Mouse (Mus musculus) MEL-GATA-1-ER (cell line): ENCODE data around the gene Pecam1.
"Not testable (repeated sequence)": the region's sequence is repeated elsewhere in the genome, so short reads cannot be mapped to it uniquely, and the experiment has no call there.

Source experiments
- DNase-seq: peaks from one replicate; pipeline ENCODE4 v3.0.0-alpha.2; 2012; ENCODE audit warnings: low read depth; ENCODE audit errors: extremely low read depth

Pecam1 gene

DNA sequence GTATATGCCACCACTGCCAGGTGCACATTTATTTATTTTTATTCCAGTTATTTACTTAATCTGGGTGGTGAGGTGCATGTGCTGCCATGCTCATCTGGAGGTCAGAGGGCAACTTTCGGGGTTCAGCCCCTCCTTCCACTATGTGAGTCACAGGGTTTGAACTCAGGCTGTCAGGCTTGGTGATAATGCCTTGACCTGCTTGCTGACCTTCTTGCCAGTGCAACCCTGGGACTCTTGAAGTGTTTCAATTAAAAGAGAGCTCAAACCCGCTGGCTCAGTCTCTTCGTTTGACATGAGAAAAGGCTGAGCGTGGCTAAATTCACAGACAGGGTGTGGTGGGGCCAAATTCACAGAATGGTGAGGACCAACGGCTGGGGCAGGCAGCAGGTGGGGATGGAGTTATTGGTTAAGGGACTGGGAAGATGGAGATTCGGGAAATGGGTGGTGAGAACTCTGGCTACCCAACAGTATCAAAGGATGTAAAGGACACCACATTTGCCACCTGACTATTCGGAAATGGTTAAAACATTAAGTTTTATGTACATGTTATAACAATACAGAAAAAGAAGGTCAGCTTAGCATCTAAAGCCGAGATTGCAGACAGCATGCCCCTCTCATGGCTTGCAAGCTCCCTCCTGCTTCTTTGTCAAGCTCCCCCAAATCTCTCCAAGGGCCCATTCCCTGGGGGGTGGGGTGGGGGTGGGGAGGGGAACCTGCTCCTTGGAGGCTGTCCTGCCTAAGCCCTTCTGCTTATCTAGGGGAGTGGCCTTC is 81.1 kb downstream of the Pecam1 start:
- DNase-seq, result no peak

DNA sequence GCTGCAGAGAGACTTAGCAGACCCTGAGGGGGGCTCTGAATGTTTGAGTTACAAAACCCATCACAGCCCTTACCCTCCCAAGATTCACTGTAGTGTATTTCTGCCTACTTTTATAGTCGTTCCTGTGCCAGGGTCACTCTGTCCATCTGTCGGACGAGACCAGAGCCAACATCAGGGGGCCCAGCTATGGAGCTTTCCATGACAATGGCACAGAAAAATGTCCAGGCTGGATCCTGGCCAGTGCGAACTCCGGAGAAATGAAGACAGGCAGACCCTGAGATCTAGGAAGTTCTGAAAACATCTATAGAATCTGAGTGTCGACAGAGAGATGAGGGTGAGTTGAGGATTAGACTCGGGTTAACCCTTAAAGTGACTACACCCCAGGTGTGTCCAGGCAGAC is 82.1 kb downstream of the Pecam1 start:
- DNase-seq, result no peak

DNA sequence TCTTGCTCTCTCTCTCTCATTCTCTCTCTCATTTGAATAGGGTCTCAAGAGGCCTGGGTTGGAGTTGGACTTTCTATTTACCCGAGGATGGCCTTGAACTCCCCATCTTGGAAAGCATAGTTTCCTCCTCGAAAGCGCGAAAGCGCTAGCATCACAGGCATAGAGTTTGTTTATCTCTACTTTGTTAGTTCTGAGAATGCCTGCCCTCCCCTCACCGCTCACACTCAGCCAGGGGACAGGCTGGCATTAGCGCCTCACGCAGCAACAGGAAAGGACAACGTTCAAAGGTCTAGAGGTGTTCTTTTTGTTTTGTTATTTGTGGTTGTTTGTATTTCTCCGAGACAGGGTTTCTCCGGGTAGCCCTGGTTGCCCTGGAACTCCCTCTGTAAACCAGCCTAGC is 82.6 kb downstream of the Pecam1 start:
- no peak for DNase-seq

DNA sequence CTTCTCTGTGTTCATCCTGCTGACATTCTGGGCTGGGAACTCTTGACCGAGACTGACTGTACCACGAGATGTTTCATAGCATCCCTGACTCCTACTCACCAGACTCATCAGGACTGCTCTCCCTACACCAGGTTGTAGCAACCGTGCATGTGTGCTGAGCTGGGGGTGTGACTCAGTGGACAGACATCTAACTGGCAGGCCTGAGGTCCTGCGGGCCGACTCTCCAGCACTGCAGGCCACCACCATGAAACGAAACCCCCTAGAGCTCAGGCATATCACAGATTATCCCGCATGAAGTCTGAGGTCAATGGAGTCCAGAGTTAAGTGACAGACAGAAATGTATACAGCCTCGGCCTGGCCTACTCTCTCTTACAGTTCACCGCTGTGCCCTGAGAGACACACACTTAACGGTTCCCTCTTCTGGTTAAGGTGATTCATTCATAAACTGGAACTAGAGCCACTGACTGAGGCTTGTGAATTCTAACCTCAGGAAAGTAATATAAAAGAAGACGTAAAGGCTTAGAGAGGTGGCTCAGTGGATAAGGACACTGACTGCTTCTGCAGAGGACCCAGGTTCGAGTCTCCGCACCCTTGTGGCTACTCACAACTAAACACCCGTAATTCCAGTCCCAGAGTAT is 83.8 kb downstream of the Pecam1 start:
- DNase-seq, result no peak

DNA sequence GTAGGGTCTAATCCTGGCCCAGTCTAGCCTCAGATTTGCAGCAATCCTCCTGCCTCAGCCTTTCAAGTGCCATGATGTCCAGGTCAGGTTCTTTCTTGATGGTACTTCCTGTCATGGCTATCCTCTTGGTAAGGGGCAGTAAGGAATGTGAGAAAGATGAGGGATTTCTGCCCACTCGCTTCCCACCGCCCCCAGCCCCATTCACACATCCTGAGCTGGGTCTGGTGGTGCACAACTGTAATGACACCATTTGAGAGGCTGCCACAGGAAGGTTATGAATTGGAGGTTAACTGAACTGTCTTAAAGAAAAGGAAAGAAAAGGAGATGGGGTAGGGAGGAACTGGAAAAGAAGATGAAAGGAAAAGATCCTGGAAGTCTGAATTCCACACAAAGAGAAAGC is 84.6 kb downstream of the Pecam1 start:
- no peak for DNase-seq

DNA sequence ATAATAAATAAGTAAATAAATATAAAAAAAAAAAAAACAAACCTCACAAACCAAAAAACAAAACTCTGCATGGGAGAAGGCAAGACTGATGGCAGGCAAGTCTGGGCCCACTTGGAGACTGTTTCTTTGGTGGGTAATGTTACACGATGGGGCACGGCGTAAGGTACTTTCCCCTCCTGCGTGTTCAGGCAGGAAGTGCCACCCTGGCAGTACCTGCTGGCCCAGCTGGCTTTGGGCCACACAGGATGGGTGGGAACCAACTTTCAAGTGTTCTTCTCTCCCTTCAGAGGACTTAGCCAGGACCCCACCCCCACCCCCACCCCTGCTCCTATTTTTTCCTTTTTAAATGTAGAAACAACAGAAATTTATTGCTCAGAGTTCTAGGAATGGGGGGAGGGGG is 85.1 kb downstream of the Pecam1 start:
- no peak for DNase-seq

DNA sequence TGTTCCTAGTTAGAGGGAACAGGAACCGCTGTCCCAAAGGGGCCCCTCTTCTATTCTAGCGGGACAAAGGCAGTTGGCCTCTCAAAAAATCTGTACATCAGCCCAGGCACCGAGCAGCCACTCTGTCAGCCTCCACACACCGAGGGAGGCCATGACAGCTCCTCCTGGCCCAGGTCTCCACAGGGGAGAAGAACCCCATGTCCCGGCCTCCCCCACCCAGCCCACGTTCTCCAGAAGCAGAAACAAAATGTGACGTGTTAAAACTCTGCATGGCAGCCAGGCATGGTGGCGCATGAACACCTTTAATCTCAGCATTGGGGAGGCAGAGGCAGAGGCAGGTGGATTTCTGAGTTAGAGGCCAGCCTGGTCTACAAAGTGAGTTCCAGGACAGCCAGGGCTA is 85.7 kb downstream of the Pecam1 start:
- DNase-seq, result no peak

DNA sequence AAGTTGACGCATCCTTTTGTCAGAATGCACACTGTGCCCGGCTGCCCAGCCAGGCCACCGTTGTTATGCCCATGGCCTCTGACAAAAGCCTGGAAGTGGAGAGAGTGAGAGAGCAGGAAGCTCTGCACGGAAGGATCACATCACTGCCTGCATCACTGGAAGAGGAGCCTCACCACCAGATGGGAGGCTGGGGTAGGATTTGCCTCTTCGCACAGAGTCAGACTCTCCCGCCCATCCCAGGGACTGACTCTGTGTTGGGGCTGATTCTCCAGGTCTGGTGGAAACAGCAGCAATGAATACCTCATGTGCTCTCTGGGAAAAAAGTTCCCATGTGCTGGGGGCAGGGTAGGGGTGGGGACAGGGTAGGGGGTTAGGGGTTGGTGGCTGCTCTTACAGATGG is 86.6 kb downstream of the Pecam1 start:
- DNase-seq, result no peak

DNA sequence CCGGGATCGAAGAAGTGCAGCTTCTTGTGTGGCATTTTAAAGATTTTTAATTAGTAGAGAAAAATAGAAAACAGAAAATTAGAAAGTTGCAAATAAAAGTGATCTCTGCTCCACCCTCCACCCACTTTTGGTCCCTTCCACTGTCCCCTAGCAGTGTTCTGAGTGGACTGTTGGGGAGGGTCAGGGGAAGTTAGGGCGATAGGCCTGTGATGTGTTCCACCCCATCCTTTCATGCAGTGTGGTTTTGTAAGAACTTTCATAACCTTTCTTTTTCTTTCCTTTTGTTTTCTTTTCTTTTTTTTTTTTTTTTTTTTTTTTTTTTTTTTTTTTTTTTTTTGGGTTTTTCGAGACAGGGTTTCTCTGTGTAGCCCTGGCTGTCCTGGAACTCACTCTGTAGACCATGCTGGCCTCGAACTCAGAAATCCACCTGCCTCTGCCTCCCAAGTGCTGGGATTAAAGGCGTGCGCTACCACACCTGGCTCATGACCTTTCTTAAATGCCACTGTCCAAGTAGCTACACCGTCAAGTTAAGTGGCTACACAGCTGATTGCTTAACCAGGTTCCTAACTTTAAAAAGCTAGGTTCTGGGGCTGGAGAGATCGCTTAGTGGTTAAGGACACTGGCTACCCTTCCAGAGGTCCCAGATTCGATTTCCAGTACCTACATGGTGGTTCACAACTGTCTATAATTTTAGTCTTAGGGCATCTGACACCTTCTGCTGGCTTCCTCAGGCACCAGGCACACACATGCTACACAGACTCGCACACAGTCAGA is 87.6 kb downstream of the Pecam1 start:
- DNase-seq, result no peak

DNA sequence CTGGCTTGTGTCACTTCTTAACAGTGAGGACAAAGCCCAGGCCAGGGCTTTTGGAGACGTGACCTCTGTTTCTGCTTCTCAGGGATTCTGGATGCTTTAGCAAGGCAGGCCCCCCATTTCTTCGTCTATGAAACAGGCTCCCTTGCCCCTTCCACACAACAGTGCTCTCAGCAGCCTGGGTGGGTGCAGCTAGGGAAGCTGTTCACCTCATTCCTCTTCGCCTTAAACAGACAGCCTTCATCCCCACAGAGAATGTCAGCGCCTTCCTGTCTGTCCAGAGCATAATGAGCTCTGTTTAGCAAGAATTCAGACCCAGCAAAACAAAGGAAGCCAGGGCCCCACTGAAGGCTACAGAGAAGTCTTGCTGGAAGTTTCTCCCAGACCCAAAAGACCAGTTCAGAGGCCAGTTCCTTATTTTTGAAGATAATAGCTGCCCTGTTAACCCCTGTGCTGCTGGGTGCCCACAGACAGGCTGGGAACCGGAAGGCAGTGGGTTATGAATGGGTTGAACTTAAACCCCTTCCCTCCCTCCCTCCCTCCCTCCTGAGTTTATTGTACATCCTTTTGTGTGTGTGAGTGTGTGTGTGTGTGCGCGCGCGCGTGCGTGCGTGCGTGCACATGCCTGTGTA is 89.9 kb downstream of the Pecam1 start:
- no peak for DNase-seq

DNA sequence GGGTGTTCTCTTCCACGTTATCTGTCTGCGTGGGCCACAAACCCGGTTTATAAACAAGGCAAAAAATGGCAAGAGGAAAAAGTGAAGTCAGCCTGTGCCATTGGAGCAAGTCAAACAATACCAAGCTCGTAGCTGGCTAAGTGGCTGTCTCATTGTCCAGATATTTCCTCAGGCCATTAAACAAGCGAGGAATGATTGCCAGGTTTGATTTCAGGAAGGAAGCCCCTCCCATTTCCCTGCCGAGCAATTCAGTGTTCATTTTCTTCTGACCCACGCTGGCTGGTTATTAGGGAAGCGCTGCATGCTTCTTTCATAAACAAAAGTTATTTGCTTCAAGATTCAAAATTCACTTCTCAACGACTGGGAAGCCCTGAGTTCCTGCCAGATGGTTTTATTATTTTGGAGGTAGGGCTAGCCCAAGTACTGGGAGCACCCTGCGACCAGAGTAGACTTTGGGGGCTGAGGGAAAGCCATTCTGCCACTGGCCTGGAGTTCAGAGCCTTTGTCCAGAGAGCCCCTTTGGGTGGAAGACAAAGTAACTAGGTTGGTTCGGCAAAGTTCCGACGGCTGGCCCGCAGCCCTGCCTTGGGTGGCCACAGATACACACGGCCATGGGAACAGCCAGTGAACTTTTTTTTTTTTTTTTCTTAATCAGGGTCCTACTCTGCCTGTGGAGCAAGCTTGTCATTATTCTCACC is 90.7 kb downstream of the Pecam1 start:
- DNase-seq, result no peak

DNA sequence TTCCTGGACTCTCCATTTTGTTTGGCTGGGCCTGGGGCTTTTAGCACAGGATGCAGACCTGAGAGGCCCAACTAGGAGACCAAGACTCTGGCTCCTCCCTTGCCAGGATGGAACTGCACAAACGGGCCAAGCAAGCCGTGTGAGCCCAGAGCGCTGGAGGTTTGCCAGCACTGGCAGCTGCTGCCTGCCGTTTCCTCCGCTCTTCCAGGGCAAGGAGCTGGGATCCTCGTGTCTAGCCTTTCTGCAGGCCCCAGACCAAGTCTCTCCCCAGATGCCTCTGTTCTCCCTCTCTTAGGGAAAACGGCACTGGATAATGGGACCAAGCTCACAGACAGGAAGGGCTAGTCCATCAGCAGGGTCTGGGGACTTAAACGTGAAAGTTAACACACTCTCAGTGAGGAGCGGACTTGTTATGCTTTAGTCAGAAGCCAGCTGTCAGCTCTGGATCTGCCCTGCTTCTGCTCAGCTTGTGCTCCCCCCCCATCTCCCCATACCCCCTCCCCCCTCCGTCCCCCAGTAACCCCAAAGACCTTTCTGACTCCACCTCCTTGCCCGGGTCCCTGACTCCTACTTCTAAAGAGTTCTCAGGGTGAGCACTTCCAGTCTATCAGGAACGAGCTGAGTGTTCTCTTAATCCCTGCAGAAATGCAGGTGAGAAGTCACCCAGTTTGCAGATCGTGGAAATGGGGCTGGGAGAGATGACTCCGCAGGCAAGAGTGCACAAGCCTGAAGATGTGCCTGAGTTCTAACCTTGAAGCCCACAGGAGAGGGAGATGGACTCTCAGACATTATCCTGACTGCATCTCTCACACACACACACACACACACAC is 92.2 kb downstream of the Pecam1 start:
- no peak for DNase-seq

DNA sequence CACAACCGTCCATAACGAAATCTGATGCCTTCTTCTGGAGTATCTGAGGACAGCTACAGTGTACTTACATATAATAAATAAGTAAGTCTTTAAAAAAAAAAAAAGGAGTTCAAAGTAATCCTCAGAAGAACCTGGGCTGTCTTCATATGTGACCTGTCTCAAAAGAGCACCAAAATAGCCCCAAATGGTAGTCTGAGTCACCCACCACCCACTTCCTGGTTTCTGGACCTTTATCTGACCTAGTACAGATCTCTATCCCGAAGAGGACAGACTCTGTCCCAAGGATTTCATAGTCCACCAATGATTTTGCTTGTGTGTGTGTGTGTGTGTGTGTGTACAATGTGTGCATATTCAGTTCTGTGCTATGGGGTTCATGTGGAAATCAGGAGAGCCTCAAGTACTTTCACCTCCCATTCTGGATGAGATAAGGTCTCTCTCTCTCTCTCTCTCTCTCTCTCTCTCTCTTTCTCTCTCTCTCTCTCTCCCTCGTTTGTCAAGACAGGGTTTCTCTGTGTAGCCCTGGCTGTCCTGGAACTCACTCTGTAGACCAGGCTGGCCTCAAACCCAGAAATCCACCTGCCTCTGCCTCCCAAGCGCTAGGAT is 93.4 kb downstream of the Pecam1 start:
- DNase-seq, result not testable (repeated sequence)

DNA sequence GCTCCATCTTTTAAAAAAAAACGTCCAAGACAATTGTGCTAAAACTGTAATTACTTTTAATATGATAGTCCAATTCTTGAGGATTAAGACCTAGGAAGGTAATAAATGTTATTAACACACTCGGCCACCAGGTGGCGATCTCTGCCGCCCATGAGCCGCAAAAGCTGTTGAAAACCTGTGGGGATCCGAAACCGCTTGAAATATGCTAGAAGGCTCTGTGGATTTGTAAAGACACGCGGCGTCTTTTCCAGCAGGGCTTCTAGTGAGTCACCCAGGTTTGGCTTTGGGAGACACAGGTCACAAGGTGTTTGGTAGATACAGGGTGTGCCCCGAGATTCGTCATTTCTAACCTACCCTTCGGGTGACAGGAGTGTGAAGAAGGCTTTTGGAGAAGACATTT is 102.1 kb downstream of the Pecam1 start:
- DNase-seq, result peak; percentile 61

DNA sequence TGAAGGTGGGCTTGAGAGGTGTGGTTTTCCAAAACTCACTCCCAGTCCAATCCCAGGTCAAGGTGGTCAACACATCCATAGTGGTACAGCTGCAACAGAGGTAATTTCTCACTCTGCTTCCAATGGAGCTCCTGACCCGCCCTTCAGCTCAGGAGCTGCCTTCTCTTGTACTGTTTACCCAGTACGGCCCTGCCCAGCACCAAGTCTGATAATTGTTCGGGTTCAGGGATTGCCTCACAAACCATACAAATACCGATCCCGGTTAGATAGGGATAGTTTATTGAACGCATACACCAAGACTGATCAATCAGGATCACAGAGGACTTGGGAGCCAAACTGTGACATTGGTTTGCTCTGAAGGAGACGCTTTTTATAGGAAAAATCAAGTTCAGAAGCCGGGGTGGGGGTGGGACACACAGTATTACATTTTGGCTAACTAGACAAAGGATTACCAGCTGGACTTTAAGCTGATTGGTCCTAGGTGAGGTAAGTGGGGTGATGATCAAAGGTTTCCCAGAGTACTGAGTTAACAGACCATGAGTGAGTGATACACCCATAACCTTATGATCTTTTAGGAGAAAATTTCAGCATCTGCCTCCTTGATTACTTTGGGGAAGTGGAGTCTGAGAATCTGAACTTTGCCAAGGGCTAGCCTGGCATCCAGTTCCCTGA is 107.3 kb downstream of the Pecam1 start:
- no peak for DNase-seq

DNA sequence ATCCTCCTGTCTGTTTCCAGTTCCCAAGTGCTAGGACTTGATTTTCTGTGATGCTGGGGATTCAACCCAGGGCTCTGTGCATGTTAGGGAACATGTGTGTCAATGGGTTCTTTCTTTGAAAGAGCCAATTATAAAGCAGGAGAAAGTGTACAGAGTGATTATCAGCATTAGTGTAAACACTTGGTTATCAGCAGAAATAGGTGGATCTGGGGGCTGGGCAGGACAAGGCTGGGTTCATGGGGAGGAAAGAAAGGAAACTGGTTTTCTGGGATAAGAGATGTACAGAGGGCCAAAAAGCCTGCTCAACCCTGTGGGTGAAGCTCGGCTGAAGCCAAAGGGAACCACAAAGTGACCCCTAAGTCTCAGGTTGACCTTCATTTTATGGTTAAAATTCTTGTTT is 108.8 kb downstream of the Pecam1 start:
- DNase-seq, result no peak

DNA sequence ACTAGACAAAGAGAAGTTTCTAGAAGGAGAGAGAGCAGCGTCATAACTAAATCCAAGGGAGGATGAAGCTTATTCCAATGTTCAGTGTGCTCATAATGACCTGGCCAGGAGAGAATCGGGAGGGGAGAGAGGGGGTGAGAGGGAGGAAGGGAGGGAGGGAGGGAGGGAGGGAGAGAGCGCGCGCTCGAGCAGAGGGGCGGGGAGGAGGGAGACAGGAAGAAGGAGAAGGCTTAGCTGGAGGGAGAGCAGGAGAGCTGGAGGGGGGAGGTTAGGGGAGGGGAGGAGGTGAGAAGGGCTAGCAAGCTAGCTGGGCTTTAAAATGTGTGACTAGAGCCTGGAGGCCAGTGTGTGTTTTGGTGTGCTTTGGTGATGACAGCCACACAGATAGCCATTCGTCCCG is 110.4 kb downstream of the Pecam1 start:
- DNase-seq, result no peak

DNA sequence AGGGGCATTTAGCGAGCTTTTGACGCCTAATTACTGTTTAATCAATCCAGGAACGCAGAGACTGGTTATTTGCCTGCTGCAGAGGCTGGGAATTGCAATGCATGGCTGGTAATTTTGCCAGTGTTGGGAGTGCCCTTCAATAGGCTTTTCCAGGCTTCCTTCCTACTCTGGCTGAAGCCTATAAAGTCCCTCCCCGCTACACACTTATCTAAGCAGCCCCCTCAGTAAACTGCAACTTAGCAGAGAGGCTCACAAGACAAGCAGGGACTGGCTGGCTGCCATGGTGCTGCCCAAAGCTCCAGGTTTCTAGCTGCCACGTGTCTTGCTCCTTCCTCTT is 111.1 kb downstream of the Pecam1 start:
- DNase-seq, result no peak

DNA sequence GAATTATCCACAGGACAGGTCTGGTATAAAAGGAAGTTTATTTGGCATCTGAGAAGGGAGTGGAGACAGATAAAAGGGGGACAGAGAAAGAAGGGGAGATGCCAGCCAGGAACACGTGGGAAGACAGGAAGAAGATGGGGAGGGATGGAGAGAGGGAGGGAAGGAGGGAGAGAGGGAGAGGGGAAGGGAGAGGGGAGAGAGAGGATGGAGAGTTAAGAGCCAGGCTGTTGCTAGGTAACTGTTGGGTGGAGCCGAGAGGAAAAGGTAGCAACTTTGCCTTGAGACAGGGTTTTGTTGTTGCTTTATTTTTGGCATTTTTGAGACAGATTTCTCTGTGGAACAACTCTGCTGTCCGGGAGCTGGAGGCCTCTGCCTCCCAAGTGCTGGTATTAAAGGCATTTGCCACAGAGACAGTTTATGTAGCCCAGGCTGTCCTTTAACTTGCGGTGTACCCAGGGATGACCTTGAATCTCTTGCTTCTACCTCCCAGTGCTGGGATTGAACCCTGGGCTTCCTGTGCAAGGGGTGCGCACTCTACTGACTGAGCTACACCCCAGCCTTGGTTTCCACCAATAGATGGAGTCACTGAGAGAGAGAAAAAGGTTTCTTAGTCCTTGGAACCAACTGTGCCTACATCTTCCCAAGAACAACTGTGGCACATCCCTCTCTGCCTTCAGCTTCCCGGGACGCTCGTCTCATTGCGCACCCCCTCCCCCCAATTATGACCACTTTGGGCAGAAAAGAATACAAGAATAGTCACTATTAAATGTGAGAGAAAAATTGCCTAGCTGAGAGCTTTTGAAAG is 111.7 kb downstream of the Pecam1 start:
- no peak for DNase-seq
